Mouse (Mus musculus): ENCODE measurements around the gene Nktr. TPM values are rescaled to one million over a fixed set of nuclear protein-coding genes. Genes with fewer than 3 reads are reported as not detected.

Nktr gene
- polyA plus RNA-seq, 1 experiment from 2014 or later = 88.1 TPM

DNA sequence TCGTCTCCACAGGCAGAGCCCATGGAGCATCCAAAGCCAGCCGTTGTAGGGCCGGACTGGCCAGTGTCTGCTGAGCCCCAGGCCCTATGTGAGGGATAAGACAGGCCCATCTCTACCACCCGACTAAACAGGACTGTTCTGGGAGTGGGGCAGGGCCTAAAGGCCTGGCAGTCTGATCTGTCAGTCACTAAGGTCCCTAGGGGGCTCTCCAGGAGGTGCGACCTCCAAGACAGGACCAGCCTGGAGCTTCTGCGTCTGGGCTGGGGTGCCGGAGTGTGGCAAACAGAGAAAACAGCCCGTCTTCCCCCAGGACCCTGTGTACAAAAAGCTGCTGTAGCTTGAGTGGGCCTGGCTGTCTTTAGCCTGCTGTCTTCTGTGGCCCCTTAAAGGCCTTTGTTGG, 42.8 kb downstream of the Nktr start:
- H3K4me1 ChIP-seq (ENCODE audit: control insufficient read depth, insufficient read depth, low read length) = peaks cover 31% of the 10 kb centered on the region
- 65% methylated on average over 8 of the region's 8 CpGs for WGBS
- H3K4me2 ChIP-seq (replicated peaks; ENCODE audit: low read depth, low read length) = no peak overlapping the region
- no peak overlapping the region for H3K27ac ChIP-seq (ENCODE audit: low read length)
- H3K9ac ChIP-seq (replicated peaks; ENCODE audit: low read depth, low read length) = no peak overlapping the region
- no peak for ATAC-seq (ENCODE audit: insufficient number of reproducible peaks, insufficient read depth, low FRiP score, low read depth)
- no peak overlapping the region for H3K4me3 ChIP-seq (ENCODE audit: low read depth, low read length)
- H3K27me3 ChIP-seq (ENCODE audit: control insufficient read depth, insufficient read depth, low read length) = no peaks in the 10 kb centered on the region
- peaks cover 31% of the 10 kb centered on the region for H3K36me3 ChIP-seq (ENCODE audit: control insufficient read depth, insufficient read depth, low read length)
- no peaks in the 10 kb centered on the region for H3K9me3 ChIP-seq (ENCODE audit: control insufficient read depth, low read depth, low read length)

DNA sequence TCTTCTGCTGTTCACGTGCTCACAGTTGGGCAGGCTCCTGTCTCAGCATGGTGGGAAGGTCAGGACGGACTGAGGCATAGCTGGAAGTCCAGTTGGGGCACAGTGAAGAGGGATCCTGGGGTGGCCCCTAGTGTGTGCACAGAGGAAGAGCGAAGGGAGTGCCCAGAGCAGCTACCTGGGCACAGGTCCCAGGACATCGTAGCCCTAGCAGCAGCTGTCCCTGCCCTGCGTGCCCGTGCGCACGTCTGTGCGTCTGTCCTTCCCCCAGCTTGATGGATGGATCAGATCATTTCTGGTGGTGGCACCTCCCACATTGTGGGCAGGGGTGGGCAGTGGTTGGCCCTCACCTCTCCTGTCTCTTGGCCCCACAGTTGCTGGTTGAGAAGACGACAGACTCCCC, 43.3 kb downstream of the Nktr start:
- WGBS = 81% methylated on average over 10 of the region's 10 CpGs
- Histone ChIP-seq H3K27me3 (ENCODE audit: control insufficient read depth, insufficient read depth, low read length) (no peaks in the 10 kb centered on the region), H3K27ac (ENCODE audit: low read length) (no peak overlapping the region), H3K4me1 (ENCODE audit: control insufficient read depth, insufficient read depth, low read length) (peaks cover 31% of the 10 kb centered on the region), H3K9me3 (ENCODE audit: control insufficient read depth, low read depth, low read length) (no peaks in the 10 kb centered on the region), H3K9ac (replicated peaks; ENCODE audit: low read depth, low read length) (no peak overlapping the region), H3K4me2 (replicated peaks; ENCODE audit: low read depth, low read length) (no peak overlapping the region), H3K36me3 (ENCODE audit: control insufficient read depth, insufficient read depth, low read length) (peaks cover 35% of the 10 kb centered on the region), H3K4me3 (ENCODE audit: low read depth, low read length) (no peak overlapping the region)
- ATAC-seq (ENCODE audit: insufficient number of reproducible peaks, insufficient read depth, low FRiP score, low read depth) = no peak

DNA sequence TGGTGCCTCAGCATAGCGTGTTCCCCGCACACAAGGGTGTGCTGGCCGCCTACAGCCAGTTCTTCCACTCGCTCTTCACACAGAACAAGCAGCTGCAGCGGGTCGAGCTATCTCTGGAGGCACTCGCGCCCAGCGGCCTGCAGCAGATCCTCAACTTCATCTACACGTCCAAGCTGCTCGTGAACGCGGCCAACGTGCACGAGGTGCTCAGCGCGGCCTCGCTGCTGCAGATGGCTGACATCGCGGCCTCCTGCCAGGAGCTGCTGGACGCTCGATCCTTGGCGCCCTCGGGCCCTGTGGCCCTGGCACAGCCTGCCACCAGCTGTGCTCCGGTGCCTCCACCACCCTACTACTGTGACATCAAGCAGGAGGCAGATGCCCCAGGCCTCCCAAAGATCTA, 43.8 kb downstream of the Nktr start:
- H3K4me1 ChIP-seq (ENCODE audit: control insufficient read depth, insufficient read depth, low read length) = peaks cover 29% of the 10 kb centered on the region
- H3K27me3 ChIP-seq (ENCODE audit: control insufficient read depth, insufficient read depth, low read length) = no peaks in the 10 kb centered on the region
- H3K4me2 ChIP-seq (replicated peaks; ENCODE audit: low read depth, low read length) = no peak overlapping the region
- H3K36me3 ChIP-seq (ENCODE audit: control insufficient read depth, insufficient read depth, low read length) = peaks cover 40% of the 10 kb centered on the region
- H3K9me3 ChIP-seq (ENCODE audit: control insufficient read depth, low read depth, low read length) = no peaks in the 10 kb centered on the region
- H3K4me3 ChIP-seq (ENCODE audit: low read depth, low read length) = no peak overlapping the region
- 91% methylated on average over 25 of the region's 25 CpGs for WGBS
- H3K27ac ChIP-seq (ENCODE audit: low read length) = no peak overlapping the region
- H3K9ac ChIP-seq (replicated peaks; ENCODE audit: low read depth, low read length) = no peak overlapping the region
- no peak for ATAC-seq (ENCODE audit: insufficient number of reproducible peaks, insufficient read depth, low FRiP score, low read depth)

DNA sequence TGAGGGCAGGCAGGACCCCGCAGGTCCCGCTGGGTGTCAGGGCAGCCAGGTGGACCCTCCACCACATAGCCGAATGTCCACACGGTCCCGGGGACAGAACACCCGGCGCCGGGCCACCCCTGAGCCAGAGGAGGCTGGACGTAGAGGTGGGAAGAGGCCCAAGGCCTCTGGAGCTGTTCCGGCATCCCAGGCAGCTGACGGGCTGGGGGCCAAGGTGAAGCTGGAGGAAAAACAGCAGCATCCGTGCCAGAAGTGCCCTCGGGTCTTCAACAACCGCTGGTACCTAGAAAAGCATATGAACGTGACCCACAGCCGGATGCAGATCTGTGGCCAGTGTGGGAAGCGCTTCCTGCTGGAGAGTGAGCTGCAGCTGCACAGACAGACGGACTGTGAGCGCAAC, 44.7 kb downstream of the Nktr start:
- Histone ChIP-seq H3K4me1 (ENCODE audit: control insufficient read depth, insufficient read depth, low read length) (peaks cover 20% of the 10 kb centered on the region), H3K9ac (replicated peaks; ENCODE audit: low read depth, low read length) (no peak overlapping the region), H3K4me2 (replicated peaks; ENCODE audit: low read depth, low read length) (no peak overlapping the region), H3K36me3 (ENCODE audit: control insufficient read depth, insufficient read depth, low read length) (peaks cover 50% of the 10 kb centered on the region), H3K4me3 (ENCODE audit: low read depth, low read length) (no peak overlapping the region), H3K9me3 (ENCODE audit: control insufficient read depth, low read depth, low read length) (no peaks in the 10 kb centered on the region), H3K27ac (ENCODE audit: low read length) (no peak overlapping the region), H3K27me3 (ENCODE audit: control insufficient read depth, insufficient read depth, low read length) (no peaks in the 10 kb centered on the region)
- no peak for ATAC-seq (ENCODE audit: insufficient number of reproducible peaks, insufficient read depth, low FRiP score, low read depth)
- WGBS = 87% methylated on average over 19 of the region's 19 CpGs

DNA sequence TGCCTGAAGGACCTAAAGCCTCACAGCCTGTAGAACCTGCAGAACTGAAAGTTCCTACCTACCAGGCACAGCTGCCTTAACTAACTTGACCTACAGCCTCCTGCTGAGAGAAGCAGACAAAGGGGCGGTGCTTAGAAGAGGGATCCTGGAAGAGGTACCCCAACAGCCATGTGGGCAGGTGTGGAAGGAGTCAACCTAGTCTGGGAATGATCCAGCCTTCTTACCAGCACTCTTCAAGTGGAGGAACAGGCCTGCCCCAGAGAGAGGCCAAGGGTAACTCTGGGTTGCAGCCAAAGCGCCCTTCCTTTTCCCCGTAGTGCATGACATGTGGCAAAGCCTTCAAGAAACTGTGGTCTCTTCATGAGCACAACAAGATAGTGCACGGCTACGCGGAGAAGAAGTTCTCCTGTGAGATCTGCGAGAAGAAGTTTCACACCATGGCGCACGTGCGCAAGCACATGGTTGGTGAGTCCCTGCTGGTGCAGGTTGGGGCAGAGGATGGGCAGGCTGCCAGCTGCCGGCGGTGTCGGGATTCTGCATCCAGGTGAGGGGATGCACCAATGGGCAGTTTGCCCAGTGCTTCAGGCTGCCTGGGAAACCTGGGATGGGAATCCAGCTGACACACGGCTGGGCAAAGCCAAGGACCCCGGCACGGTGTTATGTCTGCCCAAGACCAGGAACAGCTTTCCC, 46.3 kb downstream of the Nktr start:
- Histone ChIP-seq H3K4me1 (ENCODE audit: control insufficient read depth, insufficient read depth, low read length) (peaks cover 16% of the 10 kb centered on the region), H3K4me3 (ENCODE audit: low read depth, low read length) (no peak overlapping the region), H3K4me2 (replicated peaks; ENCODE audit: low read depth, low read length) (no peak overlapping the region), H3K27me3 (ENCODE audit: control insufficient read depth, insufficient read depth, low read length) (no peaks in the 10 kb centered on the region), H3K9ac (replicated peaks; ENCODE audit: low read depth, low read length) (no peak overlapping the region), H3K36me3 (ENCODE audit: control insufficient read depth, insufficient read depth, low read length) (peaks cover 51% of the 10 kb centered on the region), H3K9me3 (ENCODE audit: control insufficient read depth, low read depth, low read length) (no peaks in the 10 kb centered on the region), H3K27ac (ENCODE audit: low read length) (no peak overlapping the region)
- 83% methylated on average over 16 of the region's 16 CpGs for WGBS
- no peak for ATAC-seq (ENCODE audit: insufficient number of reproducible peaks, insufficient read depth, low FRiP score, low read depth)

DNA sequence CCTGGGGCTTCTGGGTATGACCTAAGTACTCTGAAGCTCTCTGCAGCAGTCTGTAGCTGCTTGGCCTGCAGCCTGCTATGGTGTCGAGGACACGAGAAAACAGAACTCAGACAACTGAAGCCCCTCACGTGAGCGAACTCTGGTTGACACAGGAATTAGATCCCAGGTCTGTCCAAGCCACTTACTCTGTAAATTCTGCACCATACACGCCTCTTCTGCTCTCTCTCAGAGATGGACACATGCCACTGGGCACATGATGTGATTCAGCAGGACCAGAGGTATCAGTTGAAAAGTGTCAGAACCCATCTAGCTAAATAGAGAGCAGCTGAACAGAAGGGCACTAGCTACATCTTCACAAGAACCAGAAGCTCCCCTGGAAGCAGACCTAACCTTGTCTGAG, 53.4 kb downstream of the Nktr start:
- Histone ChIP-seq H3K36me3 (ENCODE audit: control insufficient read depth, insufficient read depth, low read length) (peaks cover 14% of the 10 kb centered on the region), H3K27me3 (ENCODE audit: control insufficient read depth, insufficient read depth, low read length) (peaks cover 6% of the 10 kb centered on the region; the same call in 1 of the 2 replicates), H3K9me3 (ENCODE audit: control insufficient read depth, low read depth, low read length) (no peaks in the 10 kb centered on the region), H3K9ac (replicated peaks; ENCODE audit: low read depth, low read length) (no peak overlapping the region), H3K27ac (ENCODE audit: low read length) (no peak overlapping the region), H3K4me3 (ENCODE audit: low read depth, low read length) (no peak overlapping the region), H3K4me1 (ENCODE audit: control insufficient read depth, insufficient read depth, low read length) (peaks cover under 1% of the 10 kb centered on the region; the same call in 1 of the 2 replicates), H3K4me2 (replicated peaks; ENCODE audit: low read depth, low read length) (no peak overlapping the region)
- WGBS = 53% methylated on average over 5 of the region's 5 CpGs
- no peak for ATAC-seq (ENCODE audit: insufficient number of reproducible peaks, insufficient read depth, low FRiP score, low read depth)

DNA sequence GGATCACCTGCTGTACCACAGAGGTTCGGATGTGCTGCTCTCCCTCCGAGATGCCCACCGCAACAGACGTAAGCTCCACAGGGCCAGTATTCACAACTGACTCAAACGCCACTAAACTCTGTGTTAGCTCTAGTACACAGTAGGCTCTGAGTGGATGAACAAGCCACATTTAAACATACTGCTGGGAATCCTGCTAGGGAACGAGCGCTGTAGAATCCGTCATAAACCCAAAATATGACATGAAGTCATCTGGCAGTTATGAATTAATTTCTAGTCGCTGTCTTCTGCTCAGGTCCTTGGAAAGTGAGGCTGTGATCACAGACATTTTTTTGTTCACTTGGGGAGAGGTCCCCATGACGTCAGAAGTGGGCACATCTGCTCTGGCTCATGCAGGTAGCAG, 57.0 kb downstream of the Nktr start:
- Histone ChIP-seq H3K9me3 (ENCODE audit: control insufficient read depth, low read depth, low read length) (no peaks in the 10 kb centered on the region), H3K4me2 (replicated peaks; ENCODE audit: low read depth, low read length) (no peak overlapping the region), H3K27me3 (ENCODE audit: control insufficient read depth, insufficient read depth, low read length) (peaks cover 21% of the 10 kb centered on the region), H3K4me1 (ENCODE audit: control insufficient read depth, insufficient read depth, low read length) (peaks cover 6% of the 10 kb centered on the region; the same call in 1 of the 2 replicates), H3K9ac (replicated peaks; ENCODE audit: low read depth, low read length) (no peak overlapping the region), H3K27ac (ENCODE audit: low read length) (no peak overlapping the region), H3K4me3 (ENCODE audit: low read depth, low read length) (no peak overlapping the region), H3K36me3 (ENCODE audit: control insufficient read depth, insufficient read depth, low read length) (no peaks in the 10 kb centered on the region)
- WGBS = 81% methylated on average over 10 of the region's 10 CpGs
- no peak for ATAC-seq (ENCODE audit: insufficient number of reproducible peaks, insufficient read depth, low FRiP score, low read depth)

DNA sequence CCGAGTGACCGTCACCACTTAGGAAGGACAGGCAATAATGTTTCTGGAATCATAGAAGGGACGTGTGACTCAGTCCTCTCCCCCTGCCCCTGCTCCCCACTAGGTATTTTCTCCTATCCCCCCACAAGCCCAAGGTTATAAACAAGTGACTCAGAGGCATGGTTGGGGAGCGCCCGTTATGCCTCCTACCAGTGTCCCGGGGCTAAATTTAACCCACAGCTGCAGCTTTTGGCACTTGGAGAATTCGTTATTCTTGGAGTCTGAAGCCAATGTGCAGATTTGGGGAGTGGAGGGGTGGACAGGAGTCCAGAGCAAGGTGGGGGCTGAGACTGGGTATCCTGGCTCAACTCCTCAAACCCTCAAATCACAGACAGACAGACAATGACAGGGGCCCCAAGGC, 57.5 kb downstream of the Nktr start:
- Histone ChIP-seq H3K9ac (replicated peaks; ENCODE audit: low read depth, low read length) (no peak overlapping the region), H3K4me1 (ENCODE audit: control insufficient read depth, insufficient read depth, low read length) (peaks cover 6% of the 10 kb centered on the region; the same call in 1 of the 2 replicates), H3K9me3 (ENCODE audit: control insufficient read depth, low read depth, low read length) (no peaks in the 10 kb centered on the region), H3K4me2 (replicated peaks; ENCODE audit: low read depth, low read length) (no peak overlapping the region), H3K4me3 (ENCODE audit: low read depth, low read length) (no peak overlapping the region), H3K27ac (ENCODE audit: low read length) (no peak overlapping the region), H3K27me3 (ENCODE audit: control insufficient read depth, insufficient read depth, low read length) (peaks cover 21% of the 10 kb centered on the region), H3K36me3 (ENCODE audit: control insufficient read depth, insufficient read depth, low read length) (no peaks in the 10 kb centered on the region)
- 79% methylated on average over 7 of the region's 7 CpGs for WGBS
- no peak for ATAC-seq (ENCODE audit: insufficient number of reproducible peaks, insufficient read depth, low FRiP score, low read depth)
